In the genomic region with DNA sequence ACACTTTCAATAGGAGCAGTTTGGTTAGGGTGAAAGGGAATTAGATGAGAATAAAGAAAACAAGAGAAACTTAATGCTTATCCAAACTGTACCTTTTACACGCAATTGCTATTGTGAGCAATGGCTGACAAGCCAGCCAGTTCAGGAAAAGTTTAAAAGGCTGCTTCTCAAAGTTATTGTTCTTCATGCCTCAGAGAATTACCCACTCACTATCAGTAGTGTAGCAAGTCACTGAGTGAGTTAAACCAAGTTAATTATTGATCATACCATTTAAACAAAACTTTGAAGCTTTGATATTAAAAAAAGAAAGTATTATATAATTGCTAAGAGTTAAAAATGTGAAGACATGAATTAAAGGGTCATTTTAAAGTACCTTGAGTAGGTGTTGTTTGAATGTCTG, we compare ENCODE assay signal across 34 mouse cellular contexts.
"Had no signal": no experiment of that assay in that cellular context is flagged by ENCODE, and none has a peak within 500 bp of the region (broad histone marks: within the 10 kb centered on the region; RNA-seq: fewer than 3 reads in every experiment).

No protein-coding gene starts in this region.

- DNase-seq: heart, adult 2 months; heart, postnatal 10 days; heart, postnatal 14 days; heart, postnatal 36 days; heart, postnatal 4 days; kidney, adult 11 months; kidney, adult 18-20 months; kidney, adult 2 months; kidney, adult 8-10 months; kidney, postnatal 10 days; kidney, postnatal 14 days; kidney, postnatal 25 days; kidney, postnatal 4 days; layer of hippocampus, adult 9-11 months; layer of hippocampus, postnatal 36 days had no signal

- H3K9me3 ChIP-seq: heart, embryonic 10.5 days; heart, embryonic 13.5 days; heart, embryonic 15.5 days; hindbrain, embryonic 10.5 days; hindbrain, embryonic 12.5 days; hindbrain, embryonic 13.5 days; hindbrain, embryonic 15.5 days; intestine, embryonic 15.5 days had no signal

- H3K27ac ChIP-seq: heart, adult 2 months; heart, embryonic 10.5 days; heart, embryonic 13.5 days; heart, embryonic 15.5 days; hindbrain, embryonic 10.5 days; hindbrain, embryonic 12.5 days; hindbrain, embryonic 13.5 days; hindbrain, embryonic 14.5 days; hindbrain, embryonic 15.5 days; hindbrain, postnatal 0 days; intestine, embryonic 15.5 days; kidney, postnatal 0 days; layer of hippocampus, adult 2 months; left cerebral cortex, adult 2 months had no signal

- H3K36me3 ChIP-seq: heart, embryonic 10.5 days; heart, embryonic 12.5 days; heart, embryonic 13.5 days; heart, embryonic 15.5 days; hindbrain, embryonic 10.5 days; hindbrain, embryonic 12.5 days; hindbrain, embryonic 13.5 days; hindbrain, embryonic 15.5 days; intestine, embryonic 15.5 days had no signal

- H3K9ac ChIP-seq: heart, embryonic 12.5 days; heart, embryonic 13.5 days; heart, embryonic 15.5 days; hindbrain, embryonic 12.5 days; hindbrain, embryonic 13.5 days; hindbrain, embryonic 14.5 days; hindbrain, embryonic 15.5 days; intestine, embryonic 15.5 days had no signal

- H3K4me1 ChIP-seq: heart, embryonic 10.5 days; heart, embryonic 12.5 days; heart, embryonic 13.5 days; heart, embryonic 15.5 days; hindbrain, embryonic 10.5 days; hindbrain, embryonic 12.5 days; hindbrain, embryonic 13.5 days; hindbrain, embryonic 15.5 days; intestine, embryonic 15.5 days had no signal

- ATAC-seq: hindbrain, embryonic 16.5 days; hindbrain, postnatal 0 days; inflammation-experienced regulatory T-cells, adult 6 months; intestine, embryonic 15.5 days; intestine, embryonic 16.5 days; intestine, postnatal 0 days had no signal

- H3K27me3 ChIP-seq: heart, embryonic 12.5 days; heart, embryonic 13.5 days; heart, embryonic 15.5 days; hindbrain, embryonic 12.5 days; hindbrain, embryonic 13.5 days; hindbrain, embryonic 15.5 days; intestine, embryonic 15.5 days had no signal

- H3K4me3 ChIP-seq: heart, adult 2 months; heart, embryonic 10.5 days; heart, embryonic 12.5 days; heart, embryonic 13.5 days; heart, embryonic 15.5 days; hindbrain, embryonic 10.5 days; hindbrain, embryonic 12.5 days; hindbrain, embryonic 13.5 days; hindbrain, embryonic 15.5 days; intestine, embryonic 15.5 days; layer of hippocampus, adult 2 months; left cerebral cortex, adult 2 months had no signal

- H3K4me2 ChIP-seq: heart, embryonic 11.5 days; heart, embryonic 12.5 days; heart, embryonic 13.5 days; heart, embryonic 15.5 days; hindbrain, embryonic 12.5 days; hindbrain, embryonic 13.5 days; hindbrain, embryonic 14.5 days; hindbrain, embryonic 15.5 days; intestine, embryonic 15.5 days had no signal
